Mouse (Mus musculus): ENCODE measurements at regions not wholly inside any gene's neighbourhood (a gene's known extent, or its start where the extent isn't known, plus 50 kb on each side); places are given as distances from the start of the nearest gene placed in this dataset.
A peak's percentile ranks its signal among the peaks of the same experiment; 100 is the strongest.

GRCm38 (mm10) chr16:8117543-8118167 lies 307.3 kb downstream of the Tmem114 start:
- no peak for DNase-seq (ENCODE audit: low spot score)

- no peak for DNase-seq (ENCODE audit: low spot score)
Observed at GRCm38 (mm10) chr16:8111329-8112116, 313.4 kb downstream of the Tmem114 start.

- DNase-seq (ENCODE audit: low spot score) = peak; percentile 29
Observed at GRCm38 (mm10) chr16:8108141-8109122, 316.5 kb downstream of the Tmem114 start.

GRCm38 (mm10) chr16:8079024-8079423 lies 345.9 kb downstream of the Tmem114 start:
- no peak for DNase-seq (ENCODE audit: low spot score)

DNA sequence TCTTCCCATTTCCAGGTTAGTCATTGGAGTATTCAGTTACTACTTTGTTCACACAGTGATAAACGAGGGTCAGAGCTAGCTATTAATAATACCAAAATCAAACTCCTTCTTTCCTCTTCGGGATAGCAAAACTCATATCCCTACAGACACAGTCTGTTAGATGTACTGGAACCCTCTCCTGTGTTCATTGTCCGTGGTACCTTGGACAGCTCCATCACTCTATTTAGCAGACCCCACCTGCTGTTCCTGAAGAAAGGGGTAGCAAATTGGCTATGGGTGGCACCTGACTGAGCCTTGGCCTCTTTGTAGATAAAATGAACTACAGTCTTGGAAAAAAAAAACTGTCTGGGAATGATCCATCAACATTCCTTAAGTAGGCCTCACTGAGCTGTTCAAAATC lies 346.5 kb downstream of the Tmem114 start:
- DNase-seq (ENCODE audit: low spot score) = no peak

- DNase-seq (ENCODE audit: low spot score) = no peak
Observed at GRCm38 (mm10) chr16:8074729-8075128, 350.2 kb downstream of the Tmem114 start.

- no peak for DNase-seq (ENCODE audit: low spot score)
Observed at GRCm38 (mm10) chr16:8053936-8054335, 371.0 kb downstream of the Tmem114 start.

DNA sequence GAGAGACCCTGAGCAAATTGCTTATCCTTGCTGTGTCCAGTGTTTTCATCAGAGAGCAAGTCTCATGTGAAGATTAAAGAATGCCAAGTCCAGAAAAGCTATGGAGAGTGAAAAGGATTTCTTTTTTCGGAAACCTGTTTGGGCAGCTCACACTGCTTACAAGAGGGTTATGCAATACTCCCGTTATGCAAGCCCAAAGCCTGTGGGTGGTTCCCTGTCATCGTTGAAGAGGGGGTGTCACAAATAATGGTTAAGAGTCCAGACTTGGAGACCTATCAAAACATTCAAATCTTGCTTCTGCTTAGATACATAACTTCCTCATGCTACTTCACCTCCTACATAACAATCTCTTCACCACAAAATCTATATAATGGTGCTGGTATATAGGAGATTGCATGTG lies 416.0 kb downstream of the Tmem114 start:
- DNase-seq (ENCODE audit: low spot score) = peak; percentile 25

DNA sequence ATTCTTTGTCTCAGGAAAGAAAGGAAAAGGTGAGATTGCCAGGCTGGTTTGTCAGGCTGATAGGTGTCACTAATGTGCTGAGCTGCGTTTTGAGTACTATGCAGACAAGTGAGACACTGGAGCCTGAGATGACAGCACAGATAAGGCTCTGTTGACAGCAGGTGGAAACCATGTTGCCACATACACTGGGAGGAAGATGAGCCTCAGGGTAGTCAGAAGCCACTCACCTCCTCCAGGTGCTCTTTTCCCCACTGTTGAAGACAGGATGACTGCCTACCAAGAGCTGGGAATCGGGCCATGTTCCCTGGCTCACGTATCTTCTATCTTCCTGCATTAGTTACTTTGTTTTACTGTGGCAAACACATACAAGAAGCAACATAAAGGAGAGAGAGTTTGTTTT lies 418.3 kb downstream of the Tmem114 start:
- DNase-seq (ENCODE audit: low spot score) = no peak

- DNase-seq (ENCODE audit: low spot score) = no peak
Observed at GRCm38 (mm10) chr16:8002339-8003089, 422.4 kb downstream of the Tmem114 start.

DNA sequence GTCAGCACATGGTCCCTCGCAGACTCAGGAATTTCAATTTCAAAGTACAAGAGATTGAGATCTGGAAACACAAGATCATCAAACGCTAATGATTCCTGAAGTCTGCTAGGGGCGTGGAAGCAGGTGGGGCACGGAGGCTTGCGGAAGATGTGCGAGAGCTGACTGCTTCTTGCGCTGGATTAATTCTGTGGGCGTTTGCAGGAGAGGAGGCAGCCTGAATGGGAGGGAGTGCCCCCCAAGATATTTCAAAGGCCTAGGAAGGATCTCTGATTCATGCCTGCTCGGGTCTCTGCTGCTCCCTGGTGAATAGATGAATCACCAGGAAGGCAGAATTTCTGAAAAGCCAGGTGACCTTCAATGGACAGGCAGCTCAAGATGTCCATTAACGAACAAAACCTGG lies 442.1 kb downstream of the Tmem114 start:
- no peak for DNase-seq (ENCODE audit: low spot score)

- no peak for DNase-seq (ENCODE audit: low spot score)
Observed at GRCm38 (mm10) chr16:7978466-7978865, 446.5 kb downstream of the Tmem114 start.

GRCm38 (mm10) chr16:7951616-7952015 lies 473.3 kb downstream of the Tmem114 start:
- DNase-seq (ENCODE audit: low spot score) = no peak

- DNase-seq (ENCODE audit: low spot score) = no peak
Observed at GRCm38 (mm10) chr16:7942333-7942732, 482.6 kb downstream of the Tmem114 start.

DNA sequence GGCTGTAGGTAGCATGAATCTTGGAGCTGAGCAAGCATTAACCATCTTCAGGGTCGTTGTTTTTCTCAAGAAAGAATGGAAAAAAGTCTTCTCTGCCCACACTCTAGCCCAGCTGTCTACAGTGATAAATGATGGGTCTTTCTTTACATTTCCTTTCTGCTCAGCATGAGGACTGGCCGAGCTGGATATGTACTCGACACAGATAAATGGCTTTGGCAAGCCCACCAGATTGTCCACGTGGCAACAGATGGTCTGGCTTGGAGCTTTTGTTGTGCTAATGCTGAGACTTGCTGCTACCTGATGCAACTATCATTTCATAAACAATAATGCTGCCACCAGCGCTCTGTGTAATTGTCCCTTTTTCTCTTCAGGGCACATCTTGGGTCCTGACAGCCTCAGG lies 487.8 kb downstream of the Tmem114 start:
- no peak for DNase-seq (ENCODE audit: low spot score)

- DNase-seq (ENCODE audit: low spot score) = no peak
Observed at GRCm38 (mm10) chr16:7932322-7932721, 492.6 kb downstream of the Tmem114 start.

- DNase-seq (ENCODE audit: low spot score) = no peak
Observed at GRCm38 (mm10) chr16:7931676-7932075, 493.3 kb downstream of the Tmem114 start.

GRCm38 (mm10) chr16:7929112-7929511 lies 495.8 kb downstream of the Tmem114 start:
- DNase-seq (ENCODE audit: low spot score) = no peak

DNA sequence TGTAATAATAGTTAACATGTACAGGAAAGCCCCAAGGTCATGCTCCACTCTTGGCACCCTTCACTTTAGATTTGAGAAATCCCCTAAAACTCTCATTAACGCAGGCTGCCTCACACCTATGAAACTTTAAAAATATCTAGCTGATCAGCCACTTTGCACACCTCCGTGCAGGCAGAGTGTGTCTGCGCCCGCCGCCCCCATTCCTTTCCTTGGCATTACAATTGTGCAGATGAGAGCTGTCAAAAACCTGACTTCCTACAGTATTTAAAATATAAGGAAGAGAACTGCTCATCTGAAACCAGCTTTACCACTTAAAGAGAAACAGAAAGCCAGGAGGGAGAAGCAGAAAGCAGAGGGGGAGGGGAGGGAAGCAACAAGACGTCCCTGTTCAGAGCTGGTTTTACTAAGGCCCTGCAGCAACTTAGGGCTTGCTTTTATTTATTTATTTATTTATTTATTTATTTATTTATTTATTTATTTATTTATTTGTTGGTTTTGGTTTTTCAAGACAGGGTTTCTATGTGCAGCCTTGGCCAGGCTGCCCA lies 496.5 kb downstream of the Tmem114 start:
- no peak for DNase-seq (ENCODE audit: low spot score)

- DNase-seq (ENCODE audit: low spot score) = no peak
Observed at GRCm38 (mm10) chr16:7927756-7928155, 497.2 kb downstream of the Tmem114 start.

DNA sequence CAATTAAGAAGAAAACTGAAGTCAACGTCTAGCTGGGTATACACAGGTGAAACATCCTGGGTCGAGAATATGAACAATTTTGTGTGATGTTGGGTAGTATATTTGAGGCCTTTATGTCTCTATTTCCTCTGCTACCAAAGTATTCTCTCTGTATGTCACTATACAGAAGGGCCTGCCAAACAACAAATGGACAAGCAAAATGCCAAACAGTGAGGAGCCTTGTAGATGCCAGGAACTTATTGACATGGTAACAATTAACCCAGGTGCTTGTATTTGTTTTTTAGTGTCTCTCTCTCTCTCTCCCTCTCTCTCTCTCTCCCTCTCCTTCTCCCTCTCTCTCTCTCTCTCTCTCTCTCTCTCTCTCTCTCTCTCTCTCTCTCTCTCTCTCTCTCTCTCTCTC lies 529.1 kb downstream of the Tmem114 start:
- no peak for DNase-seq (ENCODE audit: low spot score)

Data from heart, adult 8-10 months (tissue).